24 mouse cellular contexts compared by ENCODE assay signal in the genomic region with DNA sequence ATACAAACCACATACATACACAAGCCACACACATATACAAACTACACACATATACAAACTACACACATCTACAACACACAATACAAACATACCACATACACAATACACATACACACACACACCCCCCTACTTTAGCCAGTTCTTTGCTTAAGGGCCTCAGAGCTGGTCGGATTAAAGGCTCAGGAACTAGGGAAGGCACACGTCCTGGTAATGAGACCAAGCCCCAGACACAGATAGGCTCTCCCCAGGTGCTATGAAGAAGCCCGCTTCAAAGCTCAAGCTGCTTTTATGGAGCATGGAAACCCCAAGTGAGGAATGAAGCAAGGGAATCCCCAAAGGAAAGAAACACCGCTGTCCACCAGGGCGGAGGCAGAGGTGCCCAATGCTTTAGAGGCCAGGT. TPM values are rescaled to one million over a fixed set of nuclear protein-coding genes. Genes with fewer than 3 reads are reported as not detected.
DNase-seq lines count a peak whose midpoint lies in the region; ATAC-seq and TF ChIP-seq lines count a peak whose summit lies in the region.
"Had no signal": no experiment of that assay in that cellular context is flagged by ENCODE, and none has a peak within 500 bp of the region (broad histone marks: within the 10 kb centered on the region; RNA-seq: fewer than 3 reads in every experiment).

No protein-coding gene starts in this region.

- peak; percentile 80 for DNase-seq in retina, adult 2 months (ENCODE audit: low read depth, low spot score)
- no peak for DNase-seq in retina, embryonic 14.5 days (ENCODE audit: low spot score)
- no peak for DNase-seq in testis, postnatal 10 days (ENCODE audit: low spot score)
- DNase-seq in retina, postnatal 1 day, result peak; percentile 58
- no peak for DNase-seq in gastrocnemius, postnatal 36 days
- DNase-seq: adrenal gland, adult 2 months; adrenal gland, adult 8-10 months; adrenal gland, postnatal 10 days; adrenal gland, postnatal 14 days; adrenal gland, postnatal 25 days; adrenal gland, postnatal 36 days; B cell, adult 2 months; cerebellum, adult 11 months; cerebellum, adult 11-12 months had no signal

- TF ChIP-seq CTCF in intestine, postnatal 0 days (IDR thresholded peaks at IDR 0.05; ENCODE audit: low read depth), result peak; percentile 23; the same call in 1 of the 2 replicates
- TF ChIP-seq CTCF in testis, adult 2 months (IDR thresholded peaks at IDR 0.05; ENCODE audit: control insufficient read depth, insufficient read depth, insufficient replicate concordance, low read depth, low read length), result no peak

- intact Hi-C loops in gastrocnemius, postnatal 36 days (cut with DNase I), result no loop called here

- no peak overlapping the region for H3K9ac ChIP-seq in intestine, postnatal 0 days (ENCODE audit: low read depth, low read length)
- no peak overlapping the region for H3K9ac ChIP-seq in intestine, embryonic 15.5 days

- H3K4me2 ChIP-seq in intestine, postnatal 0 days (replicated peaks; ENCODE audit: low read depth), result no peak overlapping the region
- no peak overlapping the region for H3K4me2 ChIP-seq in intestine, embryonic 15.5 days (replicated peaks)

- H3K4me1 ChIP-seq in intestine, postnatal 0 days (replicated peaks; ENCODE audit: control insufficient read depth, insufficient read depth, low read length), result 0 out of 2 replicates have a peak, but pooled peaks cover 4% of the 10 kb centered on the region
- H3K4me1 ChIP-seq in intestine, embryonic 15.5 days (replicated peaks), result peaks cover 13% of the 10 kb centered on the region; the same call in 1 of the 2 replicates
- H3K4me1 ChIP-seq in testis, adult 2 months (ENCODE audit: control insufficient read depth, insufficient read depth, low read length), result peaks cover 19% of the 10 kb centered on the region

- no peak overlapping the region for H3K27ac ChIP-seq in intestine, postnatal 0 days (ENCODE audit: low read depth, low read length)
- no peak overlapping the region for H3K27ac ChIP-seq in intestine, embryonic 15.5 days
- H3K27ac ChIP-seq in testis, adult 2 months (ENCODE audit: control insufficient read depth, insufficient read depth, low read depth, low read length), result no peak overlapping the region

- no peak for ATAC-seq in intestine, postnatal 0 days
- ATAC-seq in intestine, embryonic 15.5 days, result no peak
- ATAC-seq: activated CD4-positive, CD25-positive, alpha-beta regulatory T cell, adult 4 months; CD4-positive, CD25-positive, alpha-beta regulatory T cell, adult 4 months; Patski had no signal

- H3K36me3 ChIP-seq in intestine, postnatal 0 days (ENCODE audit: control insufficient read depth, insufficient read depth), result peaks cover 8% of the 10 kb centered on the region; the same call in 1 of the 2 replicates
- H3K36me3 ChIP-seq in intestine, embryonic 15.5 days, result no peaks in the 10 kb centered on the region
- H3K36me3 ChIP-seq in testis, adult 2 months (ENCODE audit: control insufficient read depth, insufficient read depth, low read length), result no peaks in the 10 kb centered on the region
- H3K36me3 ChIP-seq: G1E had no signal

- no peaks in the 10 kb centered on the region for H3K9me3 ChIP-seq in intestine, postnatal 0 days (ENCODE audit: control insufficient read depth)
- H3K9me3 ChIP-seq in intestine, embryonic 15.5 days, result no peaks in the 10 kb centered on the region
- H3K9me3 ChIP-seq: G1E had no signal

- H3K4me3 ChIP-seq in intestine, postnatal 0 days (ENCODE audit: low read depth, low read length), result no peak overlapping the region
- no peak overlapping the region for H3K4me3 ChIP-seq in intestine, embryonic 15.5 days (replicated peaks)
- H3K4me3 ChIP-seq in testis, adult 2 months (ENCODE audit: control insufficient read depth, low read depth, low read length), result peak overlapping the region; percentile 63

- 60% methylated on average over 5 of the region's 5 CpGs for WGBS in intestine, postnatal 0 days
- whole genome bisulfite sequencing in intestine, embryonic 15.5 days, result 73% methylated on average over 5 of the region's 5 CpGs

- TF ChIP-seq POLR2A in testis, adult 2 months (IDR thresholded peaks at IDR 0.05; ENCODE audit: control insufficient read depth, low read depth, low read length), result no peak

- no peaks in the 10 kb centered on the region for H3K27me3 ChIP-seq in intestine, postnatal 0 days (replicated peaks; ENCODE audit: control insufficient read depth, insufficient read depth, low read length)
- no peaks in the 10 kb centered on the region for H3K27me3 ChIP-seq in intestine, embryonic 15.5 days (replicated peaks)
- H3K27me3 ChIP-seq in testis, adult 2 months (ENCODE audit: control insufficient read depth, insufficient read depth, low read length), result no peaks in the 10 kb centered on the region
- H3K27me3 ChIP-seq: CH12.LX, Patski had no signal

RNA-seq across cellular contexts. Expression of gene Prom1, which starts 4.8 kb away (rescaled TPM):
- 14.0 and 14.5 TPM in 2 replicates for polyA plus RNA-seq in intestine, postnatal 0 days (2015; fragmentation: Nextera tagmentation; extraction: Ambion mirVana)
- polyA plus RNA-seq in intestine, embryonic 15.5 days (2015; fragmentation: Nextera tagmentation; extraction: Ambion mirVana), result 38.2 and 39.6 TPM in 2 replicates
- polyA plus RNA-seq in testis, adult 2 months (2012; rRNA removed), result 61.7 and 61.8 TPM in 2 replicates
- 10 to 100 TPM; 10.1 to 11.4 TPM for total RNA-seq in gastrocnemius, postnatal 36 days (2021)
- total RNA-seq: MEL had no signal
- polyA plus RNA-seq: C2C12, G1E had no signal

Comparison
In these comparisons a context has a peak if more than half of its experiments do, and no peak if none do; other contexts are left out.
1. DNase-seq: peak in retina, adult 2 months (single experiment) and retina, postnatal 1 day (single experiment); none in retina, embryonic 14.5 days (single experiment), testis, postnatal 10 days (single experiment) and gastrocnemius, postnatal 36 days (0 of 2).